Mouse (Mus musculus) stomach, postnatal 0 days (tissue): ENCODE results near the gene Adamts13.

Source experiments
- CTCF ChIP-seq: IDR thresholded peaks from 2 replicates; pipeline ENCODE4 v1.5.1; 2016; ENCODE audit warnings: antibody characterized with exemption, low read depth, mild to moderate bottlenecking, moderate library complexity
- EP300 ChIP-seq: optimal IDR thresholded peaks from 2 replicates; pipeline ENCODE3; 2016; ENCODE audit warnings: antibody characterized with exemption

- TF ChIP-seq CTCF (peak; percentile 93), EP300 (no peak)
These were observed 70.2 kb downstream of the Adamts13 start for GRCm38 (mm10) chr2:27043461-27043860.
